Mouse (Mus musculus) layer of hippocampus, adult 11-12 months (tissue): ENCODE measurements around the gene Tigd2.
"Not testable (repeated sequence)": the region's sequence is repeated elsewhere in the genome, so short reads cannot be mapped to it uniquely, and the experiment has no call there.

Experiments
- DNase-seq: peaks from one replicate; pipeline ENCODE4 v3.0.0; 2022; ENCODE audit warnings: low spot score

The Tigd2 gene

DNA sequence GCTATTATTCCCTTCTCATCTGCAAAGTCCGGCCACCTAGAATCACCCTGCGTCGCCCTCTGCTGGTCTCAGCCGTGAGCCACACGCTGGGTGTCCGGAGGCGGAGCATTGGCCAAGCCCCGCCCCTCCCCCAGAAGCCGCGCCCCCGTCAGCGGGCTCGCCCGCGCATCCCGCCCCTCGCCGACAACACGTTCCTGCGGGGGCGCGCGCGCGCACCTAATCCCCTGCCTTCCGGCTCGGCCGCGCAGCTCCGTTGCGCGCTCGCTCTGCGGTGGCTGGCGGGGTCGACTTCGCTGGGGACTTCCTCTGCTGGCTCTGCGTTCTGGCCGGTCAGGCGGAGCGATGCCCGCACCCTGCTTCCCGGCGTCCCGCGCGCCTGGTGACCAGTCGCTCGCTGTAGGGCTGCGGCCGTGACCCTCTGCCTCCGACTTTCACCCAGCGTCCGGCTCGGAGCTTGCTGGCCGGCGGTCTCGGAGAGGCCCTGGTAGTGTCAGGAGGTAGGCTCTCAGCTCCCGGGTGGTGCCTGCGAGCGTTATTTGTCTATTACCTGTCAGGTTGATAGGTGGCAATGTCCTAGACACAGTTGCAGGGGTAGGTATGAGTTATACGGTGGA is at the start of gene Tigd2:
TSS of gene Tigd2 (plus strand) at position 186 of the 614 bp plus-strand sequence.
- DNase-seq, result peak; percentile 92

DNA sequence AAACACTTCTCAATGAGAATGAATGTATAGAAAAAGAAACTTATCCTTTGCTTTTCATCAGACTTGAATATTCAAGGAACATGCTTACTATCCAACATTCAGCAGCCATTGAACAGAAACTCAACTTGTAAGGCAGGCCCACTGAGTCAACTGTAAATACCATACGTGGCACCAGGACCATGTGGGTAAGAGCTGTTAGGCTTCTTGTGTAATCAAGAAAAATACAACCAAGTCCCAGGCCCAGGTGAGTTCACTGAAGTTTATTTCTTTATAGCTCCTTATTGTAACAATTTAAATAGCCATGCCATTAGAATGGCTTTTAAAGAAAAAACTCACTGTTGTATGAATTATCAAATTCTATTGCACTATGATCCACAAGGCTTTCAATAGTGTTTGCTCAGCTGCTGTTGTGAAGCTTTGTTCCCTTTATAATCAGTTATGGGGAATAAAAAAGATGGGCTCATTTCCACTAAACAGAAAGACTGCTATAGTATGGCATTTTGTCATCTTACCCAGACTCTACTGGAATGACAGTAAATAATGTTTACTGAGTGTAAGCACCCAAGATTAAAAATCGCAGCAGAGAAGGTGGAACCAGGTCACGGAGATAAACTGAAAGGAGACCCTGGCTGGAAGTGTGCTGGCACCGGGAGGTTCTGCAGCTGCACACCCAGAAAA is 46.7 kb upstream of the Tigd2 start:
- no peak for DNase-seq

DNA sequence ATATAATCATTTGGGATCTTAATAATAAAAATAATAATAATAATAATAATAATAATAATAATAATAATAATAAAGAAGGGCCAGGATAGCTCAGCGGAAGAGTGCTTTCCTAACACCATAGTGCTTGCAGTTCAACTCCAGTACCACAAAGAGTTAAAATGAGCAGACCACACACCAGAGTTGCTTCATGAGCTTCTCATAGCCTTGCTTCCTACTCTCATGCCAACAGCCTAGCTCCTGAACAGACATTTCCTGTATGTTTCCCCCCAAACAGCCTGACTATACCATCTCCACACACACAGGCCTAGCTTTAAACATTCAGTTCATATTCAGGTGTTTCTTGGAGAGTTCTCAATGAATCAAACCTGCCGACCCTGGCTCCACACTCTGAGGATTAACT is 45.8 kb upstream of the Tigd2 start:
- no peak for DNase-seq

DNA sequence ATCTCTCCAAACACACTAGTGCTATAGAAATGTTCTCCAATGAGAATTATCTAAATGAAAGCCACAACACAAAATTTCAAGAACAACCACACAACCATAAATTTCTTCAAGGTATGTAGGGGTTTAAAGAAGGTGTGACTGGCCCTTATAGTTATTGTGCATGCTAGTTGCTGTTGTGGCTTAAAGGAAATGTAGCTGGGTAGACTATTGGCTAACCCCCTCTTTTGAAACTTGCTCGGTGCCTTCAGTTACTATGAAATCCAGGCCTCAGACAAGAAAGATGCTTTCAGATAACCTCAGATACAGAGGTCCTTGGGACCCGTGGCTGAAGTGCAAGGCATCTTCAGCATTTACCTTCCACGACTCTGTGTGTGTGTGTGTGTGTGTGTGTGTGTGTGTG is 45.3 kb upstream of the Tigd2 start:
- DNase-seq, result no peak

DNA sequence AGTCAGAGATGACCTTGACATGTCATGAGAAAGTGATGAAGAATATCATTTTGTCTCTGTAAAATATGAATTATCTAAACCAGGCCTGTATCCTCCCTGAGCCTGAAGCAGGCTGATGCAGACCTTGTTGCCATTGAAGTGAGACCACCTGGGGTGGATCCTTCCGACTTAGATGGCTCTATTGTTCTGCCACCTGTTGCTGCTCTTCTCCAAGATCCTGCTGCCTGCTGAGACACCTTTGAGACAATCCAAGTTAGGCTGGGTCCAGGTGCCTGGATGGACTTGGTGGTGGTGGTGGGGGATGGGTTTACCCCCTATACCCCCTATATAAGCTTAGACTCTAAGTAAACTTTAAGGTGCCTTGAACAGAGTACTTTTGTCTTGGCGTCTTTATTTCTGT is 39.7 kb upstream of the Tigd2 start:
- no peak for DNase-seq

DNA sequence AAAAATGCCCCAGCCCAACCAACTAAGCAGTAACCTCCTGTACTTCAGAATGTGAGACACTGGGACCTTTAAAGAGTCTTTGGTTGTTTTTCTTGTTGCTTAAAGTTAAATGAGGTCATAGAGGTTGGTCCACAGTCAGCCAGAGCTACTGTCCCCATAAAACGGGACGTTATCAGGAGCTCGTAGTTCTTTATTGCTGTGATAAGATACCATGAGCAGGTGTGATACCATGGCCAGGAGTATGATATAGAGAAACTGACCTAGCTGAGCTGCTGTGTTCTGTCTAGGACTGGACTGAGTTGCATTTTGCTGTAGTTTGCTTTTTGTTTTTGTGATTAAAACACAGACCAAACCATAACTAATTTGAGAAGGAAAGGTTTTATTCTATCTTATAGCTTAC is 37.4 kb upstream of the Tigd2 start:
- no peak for DNase-seq

DNA sequence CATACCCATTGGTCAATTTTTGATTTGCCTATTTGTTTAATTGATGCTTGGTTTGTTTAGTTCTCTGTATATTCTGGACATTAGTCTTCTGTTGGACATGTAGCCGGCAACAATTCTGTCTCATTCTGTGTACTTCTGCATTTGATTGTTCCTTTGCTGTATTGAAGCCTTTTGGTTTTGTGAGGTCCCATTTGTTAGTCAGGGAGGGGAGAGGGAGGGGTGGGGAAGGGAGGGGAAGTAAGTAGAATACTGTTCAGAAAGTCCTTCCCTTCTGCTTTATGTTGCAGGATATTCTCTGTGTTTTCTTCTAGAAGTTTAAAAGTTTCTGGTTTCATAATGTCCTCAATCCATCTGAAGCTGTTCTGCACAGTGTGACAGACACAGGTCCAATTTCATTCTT is 34.7 kb upstream of the Tigd2 start:
- no peak for DNase-seq

DNA sequence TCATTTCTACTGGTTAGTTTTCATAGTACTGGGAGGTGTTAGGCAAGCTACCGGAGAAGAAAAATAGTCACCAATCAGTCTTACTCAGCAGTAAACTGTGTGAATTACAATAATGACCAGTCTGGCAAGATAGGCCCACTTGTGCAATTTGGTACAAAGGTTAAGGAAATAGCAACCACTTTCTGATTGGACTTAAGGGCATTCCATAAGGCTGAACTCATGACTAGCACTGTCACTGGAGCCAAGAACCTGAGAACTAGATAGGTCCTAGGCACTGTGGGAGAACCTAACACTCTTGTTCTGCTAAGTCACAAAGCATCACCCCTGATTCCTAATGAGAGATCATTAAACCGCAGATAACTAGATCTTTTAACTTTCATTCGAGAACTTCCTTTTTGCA is 30.6 kb upstream of the Tigd2 start:
- no peak for DNase-seq

DNA sequence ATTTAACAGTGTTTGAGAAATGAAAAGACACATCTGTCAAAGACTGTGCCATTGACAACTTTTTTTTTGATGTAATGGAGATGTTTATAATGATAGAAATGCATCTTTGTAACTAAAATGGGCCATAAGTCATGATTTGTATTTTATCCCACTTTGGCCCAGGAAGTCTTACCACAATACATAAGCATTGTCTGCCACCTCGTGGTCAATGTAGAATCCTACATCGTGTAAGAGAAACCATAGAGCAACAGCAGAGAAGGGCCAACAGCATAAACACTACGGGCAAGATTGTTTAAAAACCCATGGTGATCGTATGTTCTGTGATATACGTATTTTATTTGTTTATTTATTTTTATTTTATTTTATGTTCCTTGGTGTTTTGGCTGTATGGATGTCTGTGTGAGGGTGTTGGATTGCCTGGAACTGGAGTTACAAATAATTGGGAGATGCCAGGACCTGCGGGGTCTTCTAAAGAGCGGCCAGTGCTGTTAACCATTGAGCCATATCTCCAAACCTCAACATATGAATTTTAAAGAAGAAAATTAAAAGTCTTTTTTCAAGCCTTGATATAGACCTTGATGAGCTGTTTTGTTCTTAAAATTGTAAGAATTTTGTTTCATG is 28.2 kb upstream of the Tigd2 start:
- peak; percentile 70 for DNase-seq

DNA sequence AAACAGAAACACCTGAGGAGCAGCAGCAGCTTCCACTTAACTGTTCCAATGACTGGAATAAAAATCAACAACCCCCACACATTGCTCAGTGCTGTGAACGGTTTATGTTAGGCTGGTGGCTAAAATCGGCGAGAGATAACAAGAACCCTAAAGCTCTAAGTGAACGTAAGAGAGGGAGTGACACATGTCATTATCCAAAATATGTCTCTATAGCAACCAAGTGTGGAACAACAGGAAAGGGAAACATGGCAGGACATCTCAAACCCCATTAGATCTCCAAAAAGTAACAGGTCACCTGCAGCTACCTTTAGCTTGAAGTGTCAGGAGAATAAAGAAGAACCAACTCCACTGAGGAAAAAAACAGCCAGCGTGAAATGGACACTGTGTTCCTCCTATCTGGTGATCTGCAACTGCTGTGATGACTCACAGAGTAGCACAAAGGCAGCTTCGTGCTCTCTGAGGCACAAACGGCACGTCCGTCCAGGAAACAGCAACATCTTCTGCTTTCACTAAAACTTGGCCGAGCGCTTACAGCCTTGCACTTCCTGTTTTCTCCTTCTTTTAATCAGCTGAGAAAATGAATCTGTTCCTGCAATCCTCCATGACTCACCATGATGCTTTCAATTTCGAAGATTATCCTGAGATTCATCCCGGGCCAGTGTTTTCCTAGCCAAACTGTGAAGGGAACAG is 23.5 kb upstream of the Tigd2 start:
- peak; percentile 17 for DNase-seq

DNA sequence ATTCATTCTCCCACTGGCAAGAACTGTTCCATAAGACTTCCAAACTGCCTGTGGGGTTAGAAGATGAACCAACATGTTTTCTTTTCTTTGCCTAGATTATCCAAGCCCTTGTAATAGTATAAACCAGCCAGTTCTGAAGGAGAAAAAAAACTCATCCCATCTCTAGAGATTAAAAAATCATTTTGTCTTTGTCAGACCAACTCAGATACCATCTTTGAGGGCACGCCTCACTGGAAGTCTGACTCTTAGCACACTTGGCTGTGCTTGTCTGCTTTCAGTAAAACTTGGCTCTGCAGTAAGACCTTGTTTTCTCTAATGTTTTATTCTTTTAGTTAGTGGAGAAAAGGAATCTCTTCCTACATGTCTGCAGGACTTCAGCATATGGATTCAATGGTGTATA is 18.7 kb upstream of the Tigd2 start:
- no peak for DNase-seq

DNA sequence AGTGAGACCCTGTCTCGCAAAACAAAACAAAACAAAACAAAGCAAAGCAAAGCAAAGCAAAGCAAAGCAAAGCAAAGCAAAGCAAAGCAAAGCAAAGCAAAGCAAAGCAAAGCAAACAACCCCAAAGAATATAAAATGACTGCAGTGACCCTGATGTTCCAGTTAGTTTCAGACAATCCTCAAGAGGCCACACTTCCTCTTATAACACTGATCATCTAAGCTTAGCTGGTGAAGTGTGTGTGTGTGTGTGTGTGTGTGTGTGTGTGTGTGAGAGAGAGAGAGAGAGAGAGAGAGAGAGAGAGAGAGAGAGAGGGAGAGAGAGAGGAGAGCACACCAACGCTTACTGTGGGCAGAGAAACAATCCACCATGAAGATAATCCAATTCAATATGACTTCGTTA is 14.2 kb upstream of the Tigd2 start:
- DNase-seq, result not testable (repeated sequence)

DNA sequence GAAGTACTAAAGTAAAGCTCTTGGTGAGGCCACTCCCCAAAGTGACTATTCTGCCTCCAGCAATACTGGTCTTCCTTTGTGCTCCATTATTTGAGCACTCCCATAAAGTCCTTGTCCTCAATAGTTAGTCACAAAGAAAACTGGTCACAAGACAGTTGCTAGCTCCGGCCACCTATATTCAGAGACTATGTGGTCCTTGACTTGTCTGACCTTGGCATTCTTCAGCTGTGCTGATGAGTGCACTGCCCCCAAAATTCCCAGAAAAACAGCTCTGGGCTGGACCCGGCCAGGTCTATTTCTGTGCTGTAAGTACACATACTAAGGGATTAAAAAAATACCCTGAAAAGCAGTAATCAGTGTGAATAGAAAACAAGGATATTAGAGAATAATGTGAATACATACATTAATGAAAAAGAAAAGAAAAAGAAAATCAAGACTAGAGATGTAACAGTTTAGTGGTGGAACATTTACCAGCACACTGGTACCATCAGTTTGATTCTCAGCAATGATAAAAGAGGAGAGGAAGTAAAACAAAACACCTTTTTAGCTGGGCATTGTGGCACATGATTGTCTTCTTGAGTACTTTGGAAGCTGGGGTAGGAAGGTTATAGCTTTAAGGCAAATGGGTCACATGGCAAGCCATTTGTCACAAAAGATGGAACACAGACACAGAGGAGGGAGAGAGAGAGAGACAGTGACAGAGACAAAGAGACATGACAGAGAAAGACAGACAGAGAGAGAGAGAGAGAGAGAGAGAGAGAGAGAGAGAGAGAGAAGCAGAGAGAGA is 12.6 kb upstream of the Tigd2 start:
- DNase-seq, result no peak

DNA sequence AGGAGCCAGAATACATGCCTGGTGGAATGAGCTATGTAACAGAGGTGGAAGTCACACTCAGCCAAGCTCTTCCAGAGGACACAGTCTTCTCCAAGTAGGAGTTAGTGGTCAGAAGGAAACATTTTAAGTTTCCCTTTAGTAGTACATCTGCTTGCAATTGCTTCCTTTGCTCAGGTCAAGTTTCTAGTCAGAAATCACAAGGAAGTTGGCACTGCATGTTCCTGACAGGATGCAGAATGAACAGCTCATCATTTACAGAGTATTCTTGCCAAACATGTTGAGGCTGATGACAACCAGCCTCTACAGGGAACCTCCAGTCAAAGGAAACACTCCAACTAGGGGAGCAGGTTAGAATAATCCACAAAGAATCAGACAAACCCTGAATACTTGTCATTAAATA is 11.9 kb upstream of the Tigd2 start:
- no peak for DNase-seq

DNA sequence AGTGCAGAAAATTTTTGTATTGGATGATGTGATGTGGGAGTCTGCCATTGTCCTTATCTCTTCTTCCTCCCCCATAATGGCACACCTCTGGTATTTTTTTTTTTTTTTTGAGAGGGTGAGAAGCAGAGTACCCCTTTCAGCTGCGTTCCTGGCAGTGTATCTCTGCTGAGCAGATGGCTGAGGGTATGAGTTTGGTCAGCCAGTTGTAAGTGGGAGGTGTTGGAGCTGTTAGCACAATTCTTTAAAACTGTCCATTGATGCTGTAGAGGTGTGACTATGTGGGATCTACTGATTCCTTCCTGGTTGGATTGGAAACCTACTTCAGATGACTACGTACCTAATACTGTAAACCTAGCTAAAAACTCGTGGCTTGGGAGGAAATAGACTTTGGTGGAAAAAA is 10.3 kb upstream of the Tigd2 start:
- DNase-seq, result no peak

DNA sequence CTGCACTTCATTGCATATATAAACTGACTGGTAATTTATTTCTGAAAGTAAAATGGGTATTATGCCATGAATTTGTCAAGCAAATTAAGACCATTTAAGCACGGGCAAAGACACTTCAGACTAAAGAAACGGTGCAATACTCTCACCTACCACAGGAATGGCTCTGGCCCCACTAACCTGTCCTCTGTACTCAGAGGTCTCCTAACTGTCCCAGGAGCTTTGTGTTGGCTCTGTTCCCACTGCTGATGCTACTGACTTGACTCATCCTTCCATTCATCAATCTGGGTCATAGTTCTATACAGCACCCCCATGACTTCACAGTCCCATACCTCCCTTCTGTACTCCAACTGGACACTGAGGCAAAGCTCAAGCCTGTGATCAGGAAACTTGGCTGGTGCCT is 9.6 kb upstream of the Tigd2 start:
- no peak for DNase-seq

DNA sequence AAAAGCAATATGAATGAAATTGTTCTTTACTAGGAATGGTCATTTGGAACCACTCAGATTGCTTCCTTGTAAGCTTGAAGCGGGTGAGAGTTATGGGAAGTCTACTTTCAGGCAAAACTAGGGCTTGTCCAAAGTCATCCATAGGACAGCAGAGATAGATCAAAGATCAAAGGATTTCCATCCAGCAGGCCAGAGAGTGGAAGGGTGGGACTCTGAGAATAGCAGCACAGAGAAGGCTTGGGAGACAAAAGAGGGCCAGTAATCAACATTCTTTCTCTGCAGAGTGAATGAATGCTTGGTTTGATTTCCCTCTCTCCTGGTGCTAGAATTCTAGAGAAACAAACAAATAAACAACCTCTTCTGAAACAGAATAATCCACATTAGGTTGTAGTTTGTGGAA is 1.1 kb upstream of the Tigd2 start:
- DNase-seq, result no peak

DNA sequence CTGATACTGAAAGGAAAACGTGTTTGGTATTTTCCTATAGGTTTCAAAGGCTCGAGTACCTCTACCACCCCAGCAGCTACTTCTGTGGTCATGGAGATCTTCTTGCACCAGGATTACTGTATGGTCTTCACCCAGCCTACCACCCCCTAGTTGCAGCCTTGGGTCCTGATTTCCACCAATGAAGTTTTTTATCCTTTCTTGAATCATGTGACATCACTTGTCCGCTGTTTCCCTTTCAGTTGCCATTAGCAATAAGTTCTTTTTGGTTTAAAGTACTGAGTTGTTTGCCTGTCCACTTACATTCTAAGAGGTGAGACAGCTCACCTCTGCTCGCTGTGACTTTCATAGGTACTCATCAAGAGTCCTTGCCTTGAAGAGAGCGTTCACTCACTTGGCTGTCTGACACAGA is 633 bp downstream of the Tigd2 start:
- DNase-seq, result peak; percentile 59

DNA sequence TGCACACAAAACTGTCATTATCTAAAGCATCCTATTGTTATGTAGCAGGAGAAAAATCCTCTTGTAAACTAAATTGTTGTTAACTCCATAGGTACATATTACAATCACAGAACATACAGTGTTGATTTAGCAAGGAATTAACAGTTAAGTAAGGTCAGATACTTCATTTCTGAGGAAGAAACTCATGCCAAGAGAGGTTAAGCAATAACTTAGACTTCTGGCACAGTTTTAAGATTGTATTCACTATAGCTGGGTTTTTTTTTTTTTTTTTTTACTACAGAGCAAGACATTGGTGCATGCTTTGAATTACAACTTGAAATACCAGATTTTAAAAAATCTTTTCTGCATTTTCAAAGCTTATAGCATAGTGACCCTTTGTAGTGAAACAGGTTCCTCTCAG is 24.5 kb downstream of the Tigd2 start:
- no peak for DNase-seq

DNA sequence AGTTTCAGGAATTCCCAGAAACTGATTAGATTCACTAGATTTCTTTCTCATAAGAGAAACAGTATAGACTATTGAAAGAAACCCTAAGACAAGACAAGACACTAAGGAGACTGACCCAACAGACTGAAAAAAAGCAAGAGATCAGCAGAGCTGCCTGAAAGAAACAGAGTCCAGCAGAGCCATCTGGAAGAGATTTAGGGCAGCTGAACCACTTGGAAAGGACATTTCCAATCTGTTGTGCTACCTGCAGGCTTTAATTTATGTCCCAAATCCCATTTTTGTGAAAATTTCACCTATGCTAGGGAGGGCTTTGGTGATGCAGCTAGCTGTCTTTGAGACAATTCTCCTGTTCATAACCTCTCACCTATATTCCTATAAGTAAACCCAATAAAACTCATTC is 25.0 kb downstream of the Tigd2 start:
- no peak for DNase-seq

DNA sequence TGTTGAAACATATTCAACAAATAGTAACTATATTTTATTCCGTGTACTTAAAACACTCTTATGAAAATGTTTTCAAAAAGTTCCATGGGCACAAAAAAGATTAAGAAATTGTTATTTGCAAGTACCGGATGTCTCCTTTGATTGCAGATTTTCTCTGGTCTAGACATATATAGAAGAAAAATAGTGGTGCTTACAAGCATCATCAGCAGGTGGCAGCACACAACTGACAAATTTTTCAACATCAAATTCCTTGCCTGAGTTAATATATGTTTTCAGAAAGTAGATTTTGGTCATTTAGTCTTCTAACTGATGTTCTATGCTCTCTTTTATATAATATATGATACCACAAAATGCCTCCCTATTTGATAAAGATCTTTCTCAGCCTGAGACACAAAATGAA is 41.0 kb downstream of the Tigd2 start:
- DNase-seq, result peak; percentile 47

DNA sequence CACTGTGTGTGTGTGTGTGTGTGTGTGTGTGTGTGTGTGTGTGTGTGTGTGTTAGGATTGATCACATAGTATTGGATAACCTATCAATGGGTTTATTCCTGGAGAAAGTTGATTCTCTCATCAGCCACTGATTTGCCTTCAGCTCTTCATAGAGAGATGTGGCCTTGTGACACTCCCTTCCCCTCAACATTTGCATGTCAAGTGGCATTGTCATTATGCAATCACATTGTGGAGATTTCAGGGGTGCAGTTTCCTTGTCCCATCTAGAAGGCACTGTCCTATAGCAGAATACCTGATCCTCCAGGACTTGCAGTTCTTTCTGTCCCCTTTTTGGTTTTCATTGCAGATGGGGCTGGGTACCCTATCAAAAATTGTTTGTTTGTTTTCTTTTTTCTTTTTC is 41.9 kb downstream of the Tigd2 start:
- no peak for DNase-seq
